Mouse (Mus musculus) heart, postnatal 14 days (tissue): Measurements from ENCODE around the gene Hacl1. TPM values are rescaled to one million over a fixed set of nuclear protein-coding genes. Genes with fewer than 3 reads are reported as not detected.
A peak's percentile ranks its signal among the peaks of the same experiment; 100 is the strongest.

Experiments used
- DNase-seq, 2 experiments: peaks; one replicate each; pipeline ENCODE4 v3.0.0; 2021 to 2022
- intact Hi-C: fragments of 180-260 bp; cut with DNase I; formaldehyde crosslinking; loops from one replicate; pipeline ENCODE4 v1.15.1; 2025
- long read RNA-seq, 2 experiments: library from polyadenylated mRNA; stranded (forward); transcript quantifications; one replicate each; pipeline ENCODE4 v2.0.0; 2021
- total RNA-seq, 2 experiments: library from RNA; stranded (reverse); gene quantifications; 2 replicates each; pipeline ENCODE4 v1.2.3; 2021

The Hacl1 gene
- total RNA-seq = 10 to 100 TPM in 1 of 2 experiments, 1 to 10 TPM in 1; 8.8 to 13.1 TPM
- long read RNA-seq, experiment 1, transcript Hacl1-201 (17 exons, 2,644 nt) = major isoform, 7 of 7 reads
- long read RNA-seq, experiment 1, partial matches to known transcripts = 0 of 7 reads
- long read RNA-seq, experiment 1, other reads (novel, unspliced or antisense) = 0 of 7 reads
- long read RNA-seq, experiment 2, partial matches to known transcripts = 0 of 8 reads
- long read RNA-seq, experiment 2, other reads (novel, unspliced or antisense) = 3 of 8 reads

DNA sequence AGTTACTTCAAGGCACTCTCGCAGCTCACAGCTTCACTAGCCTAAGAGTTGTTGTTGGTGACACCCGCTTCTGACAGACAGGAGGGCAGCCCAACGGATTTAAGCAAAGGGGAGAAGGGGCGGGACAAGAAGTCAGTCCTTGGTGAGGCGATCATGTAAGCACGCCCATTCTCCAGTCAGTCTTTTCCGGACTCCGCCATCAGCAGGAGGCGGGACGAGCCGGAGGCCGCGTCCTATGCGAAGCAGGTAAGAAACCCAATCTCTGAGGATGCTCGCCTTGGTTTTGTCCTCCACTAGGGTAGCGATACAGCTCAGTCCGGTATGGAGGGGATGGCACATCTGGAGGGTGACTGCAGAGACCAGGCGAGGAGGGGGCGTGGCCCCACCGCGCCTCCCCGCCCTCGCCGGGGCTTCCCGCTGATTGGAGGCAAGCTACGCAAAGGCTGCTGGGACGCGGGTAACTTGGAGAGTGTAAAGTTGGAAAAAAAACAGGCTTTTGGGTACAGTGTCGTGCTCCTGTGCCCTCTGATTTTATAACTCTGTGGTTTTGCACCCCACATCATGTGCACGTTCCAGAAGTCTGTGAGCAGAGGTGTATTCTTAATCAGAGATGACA lies at the start of gene Hacl1, which contains the start of gene Btd:
Hacl1 (minus strand) TSS at position 397 of the 616 bp plus-strand sequence.
Btd (plus strand) TSS at position 139 of the 616 bp plus-strand sequence.
- intact Hi-C loops = no loop called here
- peak; percentile 83 to 89 for DNase-seq

DNA sequence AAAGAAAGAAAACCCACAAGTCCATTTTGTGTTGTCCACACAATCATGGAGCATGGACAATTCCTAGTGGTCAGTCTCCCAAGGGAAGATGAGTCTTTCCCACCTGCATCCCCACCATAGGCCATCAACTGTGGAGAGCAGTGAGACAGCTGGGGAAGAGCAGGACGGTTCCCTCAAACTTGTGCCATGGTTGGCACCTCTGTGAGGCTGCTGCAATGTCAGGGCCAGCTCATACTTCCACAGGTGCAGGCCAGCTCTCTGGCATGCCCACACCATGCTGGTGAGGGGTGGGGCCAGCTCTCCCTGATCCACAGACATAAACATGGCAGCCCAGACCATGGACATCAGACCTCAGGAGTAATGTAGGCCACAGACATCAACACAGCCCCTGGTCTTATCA lies 45.1 kb upstream of the Hacl1 start:
- no peak for DNase-seq
- intact Hi-C loops = no loop called here

- no peak for DNase-seq
- intact Hi-C loops = no loop called here
Observed at GRCm38 (mm10) chr14:31685680-31686079, 44.6 kb upstream of the Hacl1 start.

GRCm38 (mm10) chr14:31684343-31685040 lies 43.4 kb upstream of the Hacl1 start:
- intact Hi-C loops = no loop called here
- DNase-seq = no peak

- intact Hi-C loops = no loop called here
Observed at GRCm38 (mm10) chr14:31683610-31684009, 42.5 kb upstream of the Hacl1 start.

DNA sequence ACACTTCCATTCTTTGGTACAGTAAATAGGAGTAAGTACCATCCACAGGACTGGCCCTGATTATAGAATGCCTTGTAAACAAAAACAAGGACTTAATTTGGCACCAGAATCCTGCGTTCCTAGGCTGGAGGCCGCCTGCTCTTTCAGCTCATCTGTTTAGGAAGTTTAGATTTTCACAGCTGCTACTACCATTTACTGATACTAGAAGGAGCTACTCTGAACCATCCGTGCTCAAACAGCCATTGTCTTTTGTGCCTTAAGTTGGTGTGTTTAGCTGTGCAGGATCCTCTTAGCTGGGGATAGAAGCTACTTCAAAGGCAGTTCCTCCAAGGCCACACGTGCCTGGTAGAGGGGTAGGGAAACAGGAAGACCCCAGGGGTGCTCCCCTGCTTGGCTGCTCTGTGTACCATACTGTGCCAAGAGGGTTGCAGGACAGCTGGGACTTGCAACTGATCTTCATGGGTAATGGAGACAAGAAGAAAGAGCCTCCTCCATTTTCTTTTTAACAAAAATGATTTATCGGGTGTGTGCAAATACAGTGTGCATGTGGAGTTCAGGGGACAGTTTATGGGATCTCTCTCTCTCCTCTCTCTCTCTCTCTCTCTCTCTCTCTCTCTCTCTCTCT lies 41.0 kb upstream of the Hacl1 start:
- no peak for DNase-seq
- intact Hi-C loops = no loop called here

More at GRCm38 (mm10) chr14:31683610-31684009, 42.5 kb upstream of the Hacl1 start:
- DNase-seq = no peak

GRCm38 (mm10) chr14:31681291-31681690 lies 40.2 kb upstream of the Hacl1 start:
- intact Hi-C loops = no loop called here
- DNase-seq = no peak

DNA sequence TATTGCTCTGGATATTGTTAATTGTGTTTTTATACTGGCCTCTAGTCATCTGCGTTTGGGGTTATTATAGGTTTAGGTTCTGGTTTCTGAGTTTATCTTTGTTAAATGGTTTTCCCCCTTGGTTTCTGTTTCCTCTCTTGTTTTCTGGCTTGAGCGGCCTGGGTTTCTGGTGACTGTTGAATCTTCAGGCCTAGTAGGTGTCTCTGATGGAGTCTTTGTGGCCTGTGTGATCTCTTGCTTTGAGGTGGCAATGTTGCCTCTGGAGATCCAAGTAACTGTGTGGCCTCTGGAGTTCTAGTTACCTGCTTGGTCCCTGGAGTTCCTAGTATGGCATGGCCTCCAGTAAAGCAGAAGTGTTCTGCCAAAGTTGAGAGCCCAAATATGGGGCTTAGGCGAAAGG lies 39.6 kb upstream of the Hacl1 start:
- intact Hi-C loops = no loop called here
- DNase-seq = no peak

DNA sequence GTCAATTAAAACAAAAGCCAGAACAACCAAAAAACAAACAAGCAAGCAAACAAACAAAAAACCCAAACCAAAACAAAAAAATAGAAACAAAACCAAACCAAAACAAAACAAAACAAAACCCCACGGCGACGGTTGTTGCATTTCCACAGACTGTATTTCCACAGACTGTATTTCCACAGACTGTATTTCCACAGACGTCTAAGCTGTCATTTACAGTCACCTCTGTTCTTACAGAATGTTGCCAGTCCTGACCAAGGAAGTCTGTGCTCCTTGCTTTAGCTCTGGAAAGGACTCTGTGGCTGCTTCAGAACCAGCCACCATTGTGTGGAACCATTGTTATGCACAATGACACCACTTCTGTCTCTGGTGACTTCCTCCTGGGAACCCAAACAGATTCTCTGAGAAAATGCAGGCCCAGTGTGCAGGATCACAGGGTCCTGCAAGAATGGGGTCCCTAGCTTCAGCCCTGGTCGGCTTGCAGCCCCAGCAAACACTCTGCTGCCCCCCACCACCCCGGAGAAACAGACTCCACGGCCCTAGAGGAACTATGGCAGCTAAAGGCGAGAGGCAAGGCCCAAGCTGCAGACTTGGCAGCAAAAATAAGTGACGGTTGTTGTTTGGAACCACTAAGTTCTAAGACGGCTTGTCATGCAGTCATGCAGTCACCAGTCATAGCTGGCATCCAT lies 30.7 kb upstream of the Hacl1 start:
- intact Hi-C loops = no loop called here

GRCm38 (mm10) chr14:31669642-31670490 lies 28.8 kb upstream of the Hacl1 start:
- peak; percentile 45 to 62 for DNase-seq
- intact Hi-C loops = no loop called here

More for the DNA sequence above, 30.7 kb upstream of the Hacl1 start:
- no peak for DNase-seq

- peak; percentile 72 to 78 for DNase-seq
- intact Hi-C loops = no loop called here
Observed at GRCm38 (mm10) chr14:31669161-31669611, 28.1 kb upstream of the Hacl1 start.

DNA sequence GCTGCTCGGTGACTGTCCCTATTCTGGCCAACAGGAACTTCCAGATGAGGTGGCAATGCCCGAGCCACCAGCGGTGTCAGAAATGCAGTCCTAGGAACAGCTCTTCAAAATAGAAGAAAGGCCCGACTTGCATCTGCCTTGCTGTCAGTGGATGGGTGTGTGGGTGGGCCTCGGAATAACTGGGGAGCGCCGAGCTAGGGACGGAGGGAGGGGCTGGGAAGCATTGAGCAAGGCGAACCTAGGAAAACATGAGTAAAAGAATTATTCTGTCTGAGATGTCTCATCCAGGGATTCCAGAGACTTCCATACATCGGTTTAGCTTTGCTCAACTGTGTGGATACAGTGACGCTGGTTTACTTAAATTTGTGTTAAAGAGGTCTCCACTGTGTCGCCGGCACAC lies 27.2 kb upstream of the Hacl1 start:
- intact Hi-C loops = no loop called here
- DNase-seq = no peak

DNA sequence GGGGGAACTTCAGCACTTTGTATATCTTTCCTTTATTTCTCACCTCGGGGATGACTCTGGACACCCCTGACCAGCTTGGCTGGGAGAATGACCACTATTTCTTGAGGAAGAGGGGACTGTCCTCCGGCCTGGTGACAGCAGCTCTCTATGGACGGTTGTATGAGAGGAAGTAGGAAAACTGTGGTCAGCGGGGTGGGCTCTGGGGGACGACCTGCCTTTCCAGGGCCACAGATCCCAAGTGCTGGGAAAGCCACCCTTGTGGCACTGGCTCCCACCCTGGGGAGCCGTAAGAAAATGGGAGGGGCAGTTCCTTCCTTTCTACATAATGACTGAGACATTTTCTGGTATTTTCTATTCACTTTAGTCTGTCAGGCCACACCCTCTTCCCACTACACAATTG lies 26.7 kb upstream of the Hacl1 start:
- DNase-seq = no peak
- intact Hi-C loops = no loop called here

DNA sequence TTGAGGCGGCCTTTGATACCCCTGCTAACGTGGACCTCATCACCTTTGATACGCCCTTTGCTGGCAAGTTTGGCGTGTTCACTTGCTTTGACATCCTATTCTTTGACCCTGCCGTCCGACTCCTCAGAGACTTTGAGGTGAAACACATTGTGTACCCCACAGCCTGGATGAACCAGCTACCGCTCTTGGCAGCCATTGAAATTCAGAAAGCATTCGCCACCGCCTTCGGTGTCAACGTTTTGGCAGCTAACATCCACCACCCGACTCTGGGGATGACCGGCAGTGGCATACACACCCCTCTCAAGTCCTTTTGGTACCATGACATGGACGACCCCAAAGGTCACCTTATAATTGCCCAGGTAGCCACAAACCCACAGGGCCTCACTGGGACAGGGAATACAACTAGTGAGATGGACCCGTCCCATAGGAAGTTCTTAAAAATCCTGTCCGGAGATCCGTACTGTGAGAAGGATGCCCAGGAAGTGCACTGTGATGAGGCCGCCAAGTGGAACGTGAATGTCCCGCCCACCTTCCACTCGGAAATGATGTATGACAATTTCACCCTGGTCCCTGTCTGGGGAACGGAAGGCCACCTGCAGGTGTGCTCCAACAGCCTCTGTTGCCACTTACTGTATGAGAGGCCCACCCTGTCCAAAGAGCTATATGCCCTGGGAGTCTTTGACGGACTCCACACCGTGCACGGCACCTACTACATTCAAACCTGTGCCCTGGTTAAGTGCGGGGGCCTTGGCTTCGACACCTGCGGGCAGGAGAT lies 26.0 kb upstream of the Hacl1 start:
- intact Hi-C loops = no loop called here
- DNase-seq = no peak

DNA sequence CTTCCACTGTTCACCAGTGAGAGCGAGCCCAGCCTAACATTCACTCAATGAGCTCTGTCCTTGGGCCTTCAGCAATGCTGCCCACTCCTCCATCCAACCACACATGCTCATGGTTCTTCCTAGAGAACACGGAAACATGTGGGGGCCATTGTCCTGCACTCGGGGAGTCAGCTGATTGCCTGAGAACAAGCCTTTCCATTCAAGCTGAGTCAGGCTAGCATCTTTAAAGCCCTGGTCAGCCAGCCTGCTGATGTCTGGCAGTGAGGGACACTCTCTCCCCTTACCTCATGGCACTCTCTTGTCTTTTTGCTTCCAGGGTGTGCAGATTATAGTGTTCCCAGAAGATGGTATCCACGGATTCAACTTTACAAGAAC lies 24.5 kb upstream of the Hacl1 start:
- no peak for DNase-seq
- intact Hi-C loops = no loop called here

- intact Hi-C loops = loop anchor here (5.0 kb wide), 2 partner anchors 32 to 367 kb away; no protein-coding TSS in a partner anchor
- no peak for DNase-seq
Observed at GRCm38 (mm10) chr14:31664903-31665565, 23.9 kb upstream of the Hacl1 start.

- intact Hi-C loops = loop anchor here (5.0 kb wide), 2 partner anchors 33 to 368 kb away; no protein-coding TSS in a partner anchor
- DNase-seq = no peak
Observed at GRCm38 (mm10) chr14:31664100-31664902, 23.2 kb upstream of the Hacl1 start.
